In genomic region chr2:131233307-131234126, GRCm38 (mm10) we compare ENCODE assay signal across 8 mouse cellular contexts. TPM values are rescaled to one million over a fixed set of nuclear protein-coding genes. Genes with fewer than 3 reads are reported as not detected.
DNase-seq lines count a peak whose midpoint lies in the region; ATAC-seq and TF ChIP-seq lines count a peak whose summit lies in the region.

Gene Mavs, plus strand, starts transcription at chr2:131234063.

- peak; percentile 92 for DNase-seq in ES-E14 (ENCODE audit: low read depth, low spot score)
- DNase-seq in cerebellum, adult 11-12 months = peak; percentile 93
- DNase-seq in heart, postnatal 25 days (ENCODE audit: low spot score) = peak; percentile 95
- peak; percentile 91 to 96 for DNase-seq in layer of hippocampus, adult 18-20 months (ENCODE audit: low spot score in 2 of 2)
- DNase-seq in lung, adult 2 months = peak; percentile 91
- peak; percentile 91 to 92 for DNase-seq in thymus, adult 18-20 months

- H3K4me1 ChIP-seq in ES-E14 (ENCODE audit: control insufficient read depth in 2 of 2, insufficient read depth in 2 of 2, low read length in 2 of 2, poor library complexity in 1 of 2) = peaks cover 7 to 8% of the 10 kb centered on the region in 2 experiments; a peak in 3 of 4 replicates
- H3K4me1 ChIP-seq in forebrain, embryonic 15.5 days = peaks cover 14% of the 10 kb centered on the region
- H3K4me1 ChIP-seq in lung, adult 2 months (ENCODE audit: control insufficient read depth, insufficient read depth, low read length) = peaks cover 10% of the 10 kb centered on the region

- H3K27me3 ChIP-seq in forebrain, embryonic 15.5 days = no peaks in the 10 kb centered on the region

- TF ChIP-seq POLR2A in lung, adult 2 months (IDR thresholded peaks at IDR 0.05; ENCODE audit: borderline replicate concordance, extremely low read depth, low read depth, low read length) = peak; percentile 85; the same call in 1 of the 2 replicates

- 7% methylated on average over 29 of the region's 29 CpGs for WGBS in forebrain, embryonic 15.5 days
- WGBS in lung, adult 2 months = 15% methylated on average over 29 of the region's 29 CpGs

- H3K36me3 ChIP-seq in ES-E14 (ENCODE audit: control insufficient read depth, insufficient read depth, low read length, poor library complexity, severe bottlenecking) = no peaks in the 10 kb centered on the region
- no peaks in the 10 kb centered on the region for H3K36me3 ChIP-seq in forebrain, embryonic 15.5 days

- TF ChIP-seq CTCF in lung, adult 2 months (IDR thresholded peaks at IDR 0.05; ENCODE audit: insufficient read depth, low read length) = no peak

- intact Hi-C loops in heart, postnatal 25 days (cut with DNase I) = loop anchor here (2.0 kb wide), 1 partner anchor 17 kb away; no protein-coding TSS in a partner anchor

- H3K9me3 ChIP-seq in ES-E14 (ENCODE audit: control insufficient read depth, insufficient read depth, low read depth, low read length) = no peaks in the 10 kb centered on the region
- H3K9me3 ChIP-seq in forebrain, embryonic 15.5 days = no peaks in the 10 kb centered on the region

- peak; percentile 100 for ATAC-seq in forebrain, embryonic 15.5 days (replicated peaks)
- peak; percentile 97 for ATAC-seq in neutrophil, adult 5-6 weeks (ENCODE audit: extremely low read depth, insufficient number of reproducible peaks, low FRiP score, poor library complexity, severe bottlenecking)

- peak within 1 kb of the TSS; percentile 63 for H3K4me2 ChIP-seq in forebrain, embryonic 15.5 days (replicated peaks)

- in situ Hi-C loops in ES-E14 (cut with MboI; ENCODE audit: low sequenced_read_pairs in 2 of 2, unreplicated experiment in 2 of 2) = no loop called here

- H3K9ac ChIP-seq in ES-E14 (ENCODE audit: insufficient read depth, low read depth, low read length, poor library complexity, severe bottlenecking) = peak within 1 kb of the TSS; percentile 82
- H3K9ac ChIP-seq in forebrain, embryonic 15.5 days (replicated peaks) = peak within 1 kb of the TSS; percentile 33

- H3K27ac ChIP-seq in ES-E14 (ENCODE audit: insufficient read depth, low read depth, low read length, poor library complexity, severe bottlenecking) = no peak within 1 kb of the TSS
- no peak within 1 kb of the TSS for H3K27ac ChIP-seq in forebrain, embryonic 15.5 days (replicated peaks)

- H3K4me3 ChIP-seq in ES-E14 (ENCODE audit: insufficient read depth in 1 of 2, low read depth in 1 of 2, low read length in 2 of 2, poor library complexity in 1 of 2, severe bottlenecking in 1 of 2) = peak within 1 kb of the TSS; percentile 64 to 93
- peak within 1 kb of the TSS; percentile 43 for H3K4me3 ChIP-seq in forebrain, embryonic 15.5 days
- peak within 1 kb of the TSS; percentile 80 for H3K4me3 ChIP-seq in lung, adult 2 months (replicated peaks; ENCODE audit: extremely low read depth, low read depth, low read length)

TF ChIP-seq in ES-E14, 5 proteins besides CTCF, POLR2A, EP300 and RAD21:
- TF ChIP-seq CHD2 (IDR thresholded peaks at IDR 0.05; ENCODE audit: low read depth, low read length) (peak; percentile 50; the same call in 1 of the 2 replicates), MAFK (IDR thresholded peaks at IDR 0.05; ENCODE audit: insufficient read depth, low read depth, low read length) (no peak), ZNF384 (IDR thresholded peaks at IDR 0.05; ENCODE audit: low read depth, low read length) (no peak), HCFC1 (IDR thresholded peaks at IDR 0.05; ENCODE audit: borderline replicate concordance, insufficient read depth, low read length) (no peak)

RNA-seq across cellular contexts. Expression of gene Mavs, which starts in this region (rescaled TPM):
- total RNA-seq in ES-E14 (2012; rRNA removed) = 11.4 and 12.7 TPM in 2 replicates
- 5.9 and 6.4 TPM in 2 replicates for polyA plus RNA-seq in forebrain, embryonic 15.5 days (2015; fragmentation: Nextera tagmentation; extraction: Ambion mirVana)
- total RNA-seq in heart, postnatal 25 days (2021) = 10 to 100 TPM; 69.3 to 69.9 TPM
- total RNA-seq in layer of hippocampus, adult 18-20 months (2021) = 1 to 10 TPM; 7.6 to 9.4 TPM
- polyA plus RNA-seq in lung, adult 2 months (2012; rRNA removed) = 49.8 and 59.7 TPM in 2 replicates
- 14.4 and 15.3 TPM in 2 replicates for total RNA-seq in neutrophil, adult 5-6 weeks (2017)
